Mouse (Mus musculus) monocyte, adult 59 days (primary cell): ENCODE results near the gene C8a. TPM values are rescaled to one million over a fixed set of nuclear protein-coding genes. Genes with fewer than 3 reads are reported as not detected.

Experiments used
- total RNA-seq, 2 experiments: library from RNA; stranded (reverse); gene quantifications; one replicate each; pipeline ENCODE4 v1.2.4; 2023

C8a gene
- total RNA-seq = not detected

GRCm38 (mm10) chr4:104876323-104876722, at the start of gene C8a:
Gene C8a (minus strand): TSS chr4:104876398.

GRCm38 (mm10) chr4:104913291-104914129, 37.3 kb upstream of the C8a start, which contains the start of gene Fyb2:
Gene Fyb2 (plus strand): TSS chr4:104913456.

DNA sequence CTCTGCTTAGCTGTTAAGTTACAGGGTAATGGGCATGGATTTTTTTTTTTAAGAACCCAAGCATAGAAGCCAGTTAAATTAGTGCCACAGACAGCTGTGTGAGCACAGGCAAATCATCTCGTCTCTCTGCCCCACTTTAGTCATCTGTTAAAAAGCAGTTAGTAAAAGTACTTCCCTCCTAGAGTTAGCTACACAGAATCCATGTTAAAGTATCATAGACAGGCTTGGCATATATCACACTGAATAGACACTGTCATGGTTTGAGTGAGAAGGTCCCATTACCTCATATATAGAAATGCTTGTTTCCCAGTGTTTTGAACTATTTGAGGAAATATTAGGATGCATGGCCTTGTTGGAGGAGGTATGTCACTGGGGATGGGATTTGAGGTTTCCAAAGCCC, 19.2 kb downstream of the C8a start, which contains the start of gene Gm17662:
Gene Gm17662 (plus strand): TSS at position 301 of the 400 bp plus-strand sequence.

DNA sequence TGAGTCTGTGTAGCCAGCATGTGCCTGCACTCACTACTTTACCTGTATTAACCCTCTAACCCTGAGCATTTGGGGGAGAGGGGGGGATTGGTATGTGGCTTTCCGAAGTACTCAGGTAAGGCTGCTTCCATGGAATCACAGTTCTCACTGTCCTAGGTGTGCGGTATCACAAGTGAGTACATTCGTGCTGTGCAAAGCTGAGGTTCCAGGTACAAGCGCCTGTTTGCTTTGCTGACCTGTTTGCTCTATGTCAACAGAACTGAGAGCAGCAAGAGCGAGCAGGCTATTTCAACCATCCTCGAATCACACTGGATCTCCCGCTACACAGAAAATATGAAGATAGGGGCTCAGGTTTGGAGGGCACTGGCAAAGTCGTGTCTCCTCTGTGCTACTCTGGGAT, 110.1 kb downstream of the C8a start, which contains the start of gene C8b:
Gene C8b (plus strand): TSS at position 253 of the 400 bp plus-strand sequence.

Other genes with a start within 250 kb of the C8a start
- gene C8b, start 110.1 kb downstream of the C8a start, total RNA-seq = not detected
- not detected for gene Gm17662, start 19.1 kb downstream of the C8a start, total RNA-seq
- gene Fyb2, start 37.1 kb upstream of the C8a start, total RNA-seq = under 1 TPM in 1 of 2 experiments, not detected in 1; 0.21 TPM
- gene Prkaa2, start 233.5 kb upstream of the C8a start, total RNA-seq = not detected